In the genomic region with DNA sequence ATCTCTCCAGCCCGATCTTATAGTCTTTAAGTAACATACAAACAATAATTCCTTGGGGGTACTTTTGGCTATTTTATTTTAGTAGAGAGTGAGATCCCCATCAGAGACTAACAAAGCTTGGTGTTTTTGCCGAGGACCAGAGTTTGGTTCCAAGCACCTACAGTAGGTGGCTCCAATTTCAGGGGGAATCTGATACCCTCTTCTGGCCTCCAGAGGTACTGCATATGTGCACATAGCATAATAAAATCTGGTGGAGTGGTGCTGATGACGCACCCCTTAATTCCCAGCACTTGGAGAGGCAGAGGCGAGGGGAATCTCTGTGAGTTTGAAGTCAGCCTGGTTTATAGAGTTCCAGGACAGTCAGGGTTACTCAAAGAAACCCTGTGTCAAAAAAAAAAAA, we compare ENCODE assay signal across 18 mouse cellular contexts. TPM values are rescaled to one million over a fixed set of nuclear protein-coding genes. Genes with fewer than 3 reads are reported as not detected.
A peak's percentile ranks its signal among the peaks of the same experiment; 100 is the strongest.
DNase-seq lines count a peak whose midpoint lies in the region; TF ChIP-seq lines count a peak whose summit lies in the region.
"Had no signal": no experiment of that assay in that cellular context is flagged by ENCODE, and none has a peak within 500 bp of the region (broad histone marks: within the 10 kb centered on the region; RNA-seq: fewer than 3 reads in every experiment).

No protein-coding gene starts in this region.

- H3K36me3 ChIP-seq in ES-Bruce4 (ENCODE audit: control insufficient read depth, insufficient read depth, low read length, poor library complexity, severe bottlenecking) = no peaks in the 10 kb centered on the region
- H3K36me3 ChIP-seq: embryonic facial prominence, embryonic 12.5 days; neural tube, embryonic 15.5 days had no signal

- no peak overlapping the region for H3K27ac ChIP-seq in left cerebral cortex, adult 2 months
- no peak overlapping the region for H3K27ac ChIP-seq in ES-Bruce4 (ENCODE audit: insufficient read depth, low read length)
- H3K27ac ChIP-seq: embryonic facial prominence, embryonic 12.5 days; neural tube, embryonic 15.5 days had no signal

- no peak for DNase-seq in left cerebral cortex, adult 2 months (ENCODE audit: extremely low spot score in 1 of 2, low spot score in 2 of 2)
- no peak for DNase-seq in left cerebral cortex, postnatal 4 days
- peak; percentile 32 to 40 for DNase-seq in B cell, adult 2 months
- peak; percentile 64 for DNase-seq in induced T-regulatory cell, adult 2 months (ENCODE audit: low read depth)
- DNase-seq in urinary bladder, adult 2 months (ENCODE audit: low spot score) = no peak
- no peak for DNase-seq in heart, postnatal 10 days
- DNase-seq: cerebellum, adult 11-12 months; heart, adult 18-20 months; heart, postnatal 14 days; kidney, postnatal 36 days; layer of hippocampus, postnatal 36 days; lung, adult 18-20 months had no signal

- TF ChIP-seq POLR2A in ES-Bruce4 (IDR thresholded peaks at IDR 0.05; ENCODE audit: insufficient read depth, low read length) = no peak

- no peaks in the 10 kb centered on the region for H3K9me3 ChIP-seq in ES-Bruce4 (replicated peaks; ENCODE audit: control insufficient read depth, insufficient read depth, low read length, poor library complexity, severe bottlenecking)
- H3K9me3 ChIP-seq: embryonic facial prominence, embryonic 12.5 days; neural tube, embryonic 15.5 days had no signal

- H3K4me1 ChIP-seq in ES-Bruce4 (ENCODE audit: control insufficient read depth, insufficient read depth, low read length) = no peaks in the 10 kb centered on the region

- H3K27me3 ChIP-seq in ES-Bruce4 (ENCODE audit: control insufficient read depth, insufficient read depth, low read length, poor library complexity, severe bottlenecking) = no peaks in the 10 kb centered on the region

- H3K9ac ChIP-seq in ES-Bruce4 (ENCODE audit: low read depth, poor library complexity, severe bottlenecking) = no peak overlapping the region
- H3K9ac ChIP-seq: embryonic facial prominence, embryonic 12.5 days; neural tube, embryonic 15.5 days had no signal

- intact Hi-C loops in left cerebral cortex, adult 2 months (cut with DNase I) = no loop called here
- intact Hi-C loops in left cerebral cortex, postnatal 4 days (cut with DNase I) = no loop called here
- intact Hi-C loops in heart, postnatal 10 days (cut with DNase I) = no loop called here

- peak; percentile 19 for TF ChIP-seq CTCF in left cerebral cortex, adult 2 months (IDR thresholded peaks at IDR 0.05)
- peak; percentile 7 for TF ChIP-seq CTCF in ES-Bruce4 (IDR thresholded peaks at IDR 0.05; ENCODE audit: low read depth, low read length)

- TF ChIP-seq EP300 in ES-Bruce4 (IDR thresholded peaks at IDR 0.05; ENCODE audit: insufficient read depth, low read depth, low read length) = no peak

- H3K4me3 ChIP-seq in left cerebral cortex, adult 2 months = no peak overlapping the region
- no peak overlapping the region for H3K4me3 ChIP-seq in ES-Bruce4 (ENCODE audit: low read depth, low read length)
- H3K4me3 ChIP-seq: embryonic facial prominence, embryonic 12.5 days; megakaryocyte, embryonic 14.5 days; neural tube, embryonic 15.5 days had no signal

RNA-seq across cellular contexts. Expression of gene Rasa4, which starts 1.4 kb away (rescaled TPM):
- 1 to 10 TPM; 5.4 to 5.8 TPM for total RNA-seq in left cerebral cortex, adult 2 months (2021)
- 10 to 100 TPM in 1 of 2 experiments, 1 to 10 TPM in 1; 10.0 to 13.1 TPM for total RNA-seq in left cerebral cortex, postnatal 4 days (2021)
- 5.9 and 6.6 TPM in 2 replicates for polyA plus RNA-seq in ES-Bruce4 (2011; ENCODE audit: insufficient read depth, insufficient read length, low read depth, missing spikeins)
- 10.6 and 16.6 TPM in 2 replicates for polyA plus RNA-seq in urinary bladder, adult 2 months (2012; rRNA removed)
- total RNA-seq in heart, postnatal 10 days (2021) = 1 to 10 TPM; 5.5 to 6.3 TPM

RNA-seq across cellular contexts. Expression of gene Upk3bl, which starts 28.1 kb away (rescaled TPM):
- not detected for total RNA-seq in left cerebral cortex, adult 2 months (2021)
- not detected for total RNA-seq in left cerebral cortex, postnatal 4 days (2021)
- 2.7 and 3.7 TPM in 2 replicates for polyA plus RNA-seq in ES-Bruce4 (2011; ENCODE audit: insufficient read depth, insufficient read length, low read depth, missing spikeins)
- 4.5 and 6.1 TPM in 2 replicates for polyA plus RNA-seq in urinary bladder, adult 2 months (2012; rRNA removed)
- not detected for total RNA-seq in heart, postnatal 10 days (2021)
- total RNA-seq: heart, adult 18-20 months; heart, postnatal 14 days; layer of hippocampus, postnatal 36 days; monocyte, adult 5-6 weeks had no signal
- polyA plus RNA-seq: neural tube, embryonic 15.5 days; spleen, adult 2 months had no signal

RNA-seq across cellular contexts. Expression of gene Polr2j, which starts 34.1 kb away (rescaled TPM):
- 10 to 100 TPM; 70.8 to 72.8 TPM for total RNA-seq in left cerebral cortex, adult 2 months (2021)
- total RNA-seq in left cerebral cortex, postnatal 4 days (2021) = 10 to 100 TPM; 88.0 to 92.4 TPM
- 90.7 and 92.6 TPM in 2 replicates for polyA plus RNA-seq in ES-Bruce4 (2011; ENCODE audit: insufficient read depth, insufficient read length, low read depth, missing spikeins)
- polyA plus RNA-seq in urinary bladder, adult 2 months (2012; rRNA removed) = 104 and 141 TPM in 2 replicates
- total RNA-seq in heart, postnatal 10 days (2021) = 10 to 100 TPM; 63.9 to 80.0 TPM

RNA-seq across cellular contexts. Expression of gene Upk3b, which starts 44.0 kb away (rescaled TPM):
- not detected for total RNA-seq in left cerebral cortex, adult 2 months (2021)
- total RNA-seq in left cerebral cortex, postnatal 4 days (2021) = not detected
- 0.34 and 0.38 TPM in 2 replicates for polyA plus RNA-seq in ES-Bruce4 (2011; ENCODE audit: insufficient read depth, insufficient read length, low read depth, missing spikeins)
- polyA plus RNA-seq in urinary bladder, adult 2 months (2012; rRNA removed) = 113 and 152 TPM in 2 replicates
- 10 to 100 TPM; 18.0 to 32.2 TPM for total RNA-seq in heart, postnatal 10 days (2021)
- total RNA-seq: layer of hippocampus, postnatal 36 days; monocyte, adult 5-6 weeks had no signal

RNA-seq across cellular contexts. Expression of gene Lrwd1, which starts 53.5 kb away (rescaled TPM):
- 10 to 100 TPM; 14.8 to 15.2 TPM for total RNA-seq in left cerebral cortex, adult 2 months (2021)
- 10 to 100 TPM; 22.1 to 22.5 TPM for total RNA-seq in left cerebral cortex, postnatal 4 days (2021)
- polyA plus RNA-seq in ES-Bruce4 (2011; ENCODE audit: insufficient read depth, insufficient read length, low read depth, missing spikeins) = 49.1 and 54.6 TPM in 2 replicates
- 20.5 and 22.6 TPM in 2 replicates for polyA plus RNA-seq in urinary bladder, adult 2 months (2012; rRNA removed)
- 1 to 10 TPM; 7.0 to 7.7 TPM for total RNA-seq in heart, postnatal 10 days (2021)

Comparison
In these comparisons a context has a peak if more than half of its experiments do, and no peak if none do; other contexts are left out.
1. DNase-seq: peak in B cell, adult 2 months (2 of 2) and induced T-regulatory cell, adult 2 months (single experiment); none in left cerebral cortex, adult 2 months (0 of 2), left cerebral cortex, postnatal 4 days (single experiment), urinary bladder, adult 2 months (single experiment) and heart, postnatal 10 days (0 of 2).